Mouse (Mus musculus): ENCODE data around the gene Hist1h2ai. TPM values are rescaled to one million over a fixed set of nuclear protein-coding genes. Genes with fewer than 3 reads are reported as not detected.

Hist1h2ai gene
- total RNA-seq, 2 experiments from 2014 or later: 25.2 to 27.6 TPM

Small RNAs within 50 kb of the gene (microRNA-seq; reads per million reads assigned to microRNA genes)
- gene Gm44357 (0 reads per million in 2 experiments), gene Gm44367 (0 reads per million in 2 experiments), gene Gm44454 (0 to 0.55 reads per million in 2 experiments)

Other genes with a start within 250 kb of the Hist1h2ai start
- 1 to 10 TPM in 1 of 2 experiments, under 1 TPM in 1; 0.91 to 1.6 TPM for gene Nkapl, start 247.9 kb upstream of the Hist1h2ai start, total RNA-seq (2021)
- gene Zkscan4, start 237.5 kb upstream of the Hist1h2ai start, total RNA-seq (2021): 1 to 10 TPM; 5.8 to 6.7 TPM
- not detected for gene Gm10065, start 237.0 kb upstream of the Hist1h2ai start, total RNA-seq (2021)
- 10 to 100 TPM; 21.2 to 24.4 TPM for gene AK157302, start 221.2 kb upstream of the Hist1h2ai start, total RNA-seq (2021)
- gene Gm11273, start 215.0 kb upstream of the Hist1h2ai start, total RNA-seq (2021): 10 to 100 TPM; 68.8 to 76.1 TPM
- gene Zkscan8, start 185.3 kb upstream of the Hist1h2ai start, total RNA-seq (2021): 10 to 100 TPM; 16.4 to 17.0 TPM
- gene Olfr1366, start 173.6 kb upstream of the Hist1h2ai start, total RNA-seq (2021): not detected
- not detected for gene Olfr1535, start 156.5 kb upstream of the Hist1h2ai start, total RNA-seq (2021)
- not detected for gene Olfr1364, start 134.7 kb upstream of the Hist1h2ai start, total RNA-seq (2021)
- not detected for gene Olfr1362, start 102.4 kb upstream of the Hist1h2ai start, total RNA-seq (2021)
- not detected for gene Olfr11, start 73.9 kb upstream of the Hist1h2ai start, total RNA-seq (2021)
- not detected for gene Olfr1361, start 53.0 kb upstream of the Hist1h2ai start, total RNA-seq (2021)
- gene Olfr1360, start 39.0 kb upstream of the Hist1h2ai start, total RNA-seq (2021): not detected
- not detected for gene Olfr1359, start 18.3 kb upstream of the Hist1h2ai start, total RNA-seq (2021)
- gene Hist1h2bl, start 279 bp upstream of the Hist1h2ai start, total RNA-seq (2021): 10 to 100 TPM; 32.0 to 37.1 TPM
- 10 to 100 TPM; 51.7 to 65.0 TPM for gene Hist1h3h, start 1.2 kb downstream of the Hist1h2ai start, total RNA-seq (2021)
- 1 to 10 TPM; 6.5 to 8.1 TPM for gene Hist1h2bm, start 5.6 kb downstream of the Hist1h2ai start, total RNA-seq (2021)
- 10 to 100 TPM; 17.6 to 19.5 TPM for gene Hist1h4j, start 18.6 kb downstream of the Hist1h2ai start, total RNA-seq (2021)
- gene Hist1h4k, start 34.1 kb downstream of the Hist1h2ai start, total RNA-seq (2021): 100 to 1,000 TPM; 272 to 320 TPM
- 10 to 100 TPM; 10.9 to 18.2 TPM for gene Hist1h2ak, start 37.4 kb downstream of the Hist1h2ai start, total RNA-seq (2021)
- gene Hist1h2bn, start 37.7 kb downstream of the Hist1h2ai start, total RNA-seq (2021): 10 to 100 TPM in 1 of 2 experiments, 1 to 10 TPM in 1; 8.6 to 12.1 TPM
- gene Hist1h1b, start 64.2 kb downstream of the Hist1h2ai start, total RNA-seq (2021): 1 to 10 TPM; 7.3 to 9.3 TPM
- 10 to 100 TPM; 58.3 to 73.7 TPM for gene Hist1h3i, start 66.9 kb downstream of the Hist1h2ai start, total RNA-seq (2021)
- 1 to 10 TPM; 1.9 to 3.0 TPM for gene Hist1h2an, start 70.8 kb downstream of the Hist1h2ai start, total RNA-seq (2021)
- 10 to 100 TPM in 1 of 2 experiments, 1 to 10 TPM in 1; 5.0 to 13.2 TPM for gene Hist1h2bp, start 71.0 kb downstream of the Hist1h2ai start, total RNA-seq (2021)
- 10 to 100 TPM; 42.6 to 56.9 TPM for gene Hist1h2bq, start 93.8 kb downstream of the Hist1h2ai start, total RNA-seq (2021)
- gene Hist1h2ao, start 94.0 kb downstream of the Hist1h2ai start, total RNA-seq (2021): 10 to 100 TPM; 31.1 to 33.0 TPM
- 100 to 1,000 TPM; 199 to 299 TPM for gene Hist1h4m, start 95.3 kb downstream of the Hist1h2ai start, total RNA-seq (2021)
- 10 to 100 TPM; 21.0 to 38.5 TPM for gene Hist1h4n, start 115.8 kb downstream of the Hist1h2ai start, total RNA-seq (2021)
- 10 to 100 TPM; 16.2 to 31.8 TPM for gene Hist1h2ap, start 117.1 kb downstream of the Hist1h2ai start, total RNA-seq (2021)
- 10 to 100 TPM; 42.1 to 57.8 TPM for gene Hist1h2br, start 117.3 kb downstream of the Hist1h2ai start, total RNA-seq (2021)
- 1 to 10 TPM; 2.9 to 4.2 TPM for gene Zfp184, start 228.7 kb downstream of the Hist1h2ai start, total RNA-seq (2021)

Data from layer of hippocampus, postnatal 25 days (tissue).